Mouse (Mus musculus): ENCODE data around the gene Zfp160. TPM values are rescaled to one million over a fixed set of nuclear protein-coding genes. Genes with fewer than 3 reads are reported as not detected.
"Not testable (repeated sequence)": the region's sequence is repeated elsewhere in the genome, so short reads cannot be mapped to it uniquely, and the experiment has no call there.

The Zfp160 gene
- polyA plus RNA-seq (2015; fragmentation: Nextera tagmentation; extraction: Ambion mirVana), result 15.3 and 15.9 TPM in 2 replicates

DNA sequence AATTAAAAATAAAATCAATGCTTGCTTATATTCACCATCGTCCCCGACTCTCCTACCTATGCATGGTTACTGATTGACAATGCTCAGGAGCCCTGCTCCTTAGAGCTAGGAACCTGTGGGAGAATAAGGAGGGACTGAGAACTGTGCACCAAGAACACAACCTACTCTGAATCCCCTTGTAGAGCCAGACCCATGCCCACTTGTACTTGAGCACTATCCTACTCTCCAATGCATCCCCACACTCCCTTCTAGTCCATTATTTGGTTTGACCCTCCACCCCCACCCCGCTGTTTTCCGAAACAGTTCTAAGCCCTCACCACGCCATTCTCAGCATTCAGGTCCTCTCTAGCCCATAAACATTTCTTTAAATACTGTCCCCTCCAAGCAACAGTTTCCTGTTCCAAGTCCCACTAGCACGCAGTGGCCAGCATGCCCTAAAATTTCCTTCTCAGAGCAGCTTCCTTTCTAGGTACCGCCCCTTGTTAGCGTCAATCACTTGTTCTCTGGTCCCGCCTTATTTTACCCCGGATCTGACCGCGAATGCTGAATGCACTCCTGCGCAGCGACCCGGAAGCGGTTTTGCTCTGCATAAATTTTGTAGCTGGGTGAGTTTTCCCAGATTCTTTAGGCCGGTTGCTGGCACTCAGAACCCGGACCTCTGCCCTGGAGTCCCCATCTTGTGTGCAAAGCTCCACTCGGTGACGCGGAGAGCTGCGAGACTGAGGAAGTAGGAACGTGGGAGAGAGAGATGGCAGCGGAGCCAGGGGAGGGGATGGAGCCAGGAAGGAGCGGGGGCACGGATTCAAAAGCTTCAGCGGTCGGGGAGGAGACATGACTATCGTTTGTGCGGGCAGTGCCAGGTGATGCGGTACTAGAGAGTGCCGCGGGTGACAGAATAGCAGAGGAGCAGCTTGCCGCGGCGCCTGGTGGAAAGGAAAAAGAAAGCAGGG, at the start of gene Zfp160:
Gene Zfp160, plus strand, starts transcription at position 522 of the 950 bp plus-strand sequence.
- peak; percentile 98 for ATAC-seq (ENCODE audit: low FRiP score)
- H3K36me3 ChIP-seq, result peaks cover 15% of the 10 kb centered on the region
- peaks cover 20% of the 10 kb centered on the region for H3K4me1 ChIP-seq
- H3K27ac ChIP-seq (replicated peaks), result peak within 1 kb of the TSS; percentile 93
- peak within 1 kb of the TSS; percentile 73 for H3K4me3 ChIP-seq (replicated peaks)
- H3K9me3 ChIP-seq (replicated peaks), result no peaks in the 10 kb centered on the region
- peak within 1 kb of the TSS; percentile 81 for H3K9ac ChIP-seq (replicated peaks)
- no peaks in the 10 kb centered on the region for H3K27me3 ChIP-seq (replicated peaks)
- H3K4me2 ChIP-seq, result peak within 1 kb of the TSS; percentile 86
- WGBS, result 5% methylated on average over 36 of the region's 36 CpGs

- Histone ChIP-seq H3K9ac (replicated peaks) (no peak overlapping the region), H3K4me2 (no peak overlapping the region), H3K4me1 (no peaks in the 10 kb centered on the region), H3K27me3 (replicated peaks) (no peaks in the 10 kb centered on the region), H3K36me3 (peaks cover 98% of the 10 kb centered on the region), H3K4me3 (replicated peaks) (no peak overlapping the region), H3K9me3 (replicated peaks) (no peaks in the 10 kb centered on the region), H3K27ac (replicated peaks) (no peak overlapping the region)
- WGBS, result 98% methylated on average over 5 of the region's 5 CpGs
- ATAC-seq (ENCODE audit: low FRiP score), result no peak
Measured at GRCm38 (mm10) chr17:20960386-20960785, 48.3 kb upstream of the Zfp160 start.

- Histone ChIP-seq H3K27ac (replicated peaks) (no peak overlapping the region), H3K4me1 (no peaks in the 10 kb centered on the region), H3K4me3 (replicated peaks) (no peak overlapping the region), H3K4me2 (no peak overlapping the region), H3K27me3 (replicated peaks) (no peaks in the 10 kb centered on the region), H3K36me3 (peaks cover 91% of the 10 kb centered on the region), H3K9ac (replicated peaks) (no peak overlapping the region), H3K9me3 (replicated peaks) (no peaks in the 10 kb centered on the region)
- 90% methylated on average over 4 of the region's 4 CpGs for WGBS
- no peak for ATAC-seq (ENCODE audit: low FRiP score)
Measured at GRCm38 (mm10) chr17:20965421-20965820, 43.3 kb upstream of the Zfp160 start.

DNA sequence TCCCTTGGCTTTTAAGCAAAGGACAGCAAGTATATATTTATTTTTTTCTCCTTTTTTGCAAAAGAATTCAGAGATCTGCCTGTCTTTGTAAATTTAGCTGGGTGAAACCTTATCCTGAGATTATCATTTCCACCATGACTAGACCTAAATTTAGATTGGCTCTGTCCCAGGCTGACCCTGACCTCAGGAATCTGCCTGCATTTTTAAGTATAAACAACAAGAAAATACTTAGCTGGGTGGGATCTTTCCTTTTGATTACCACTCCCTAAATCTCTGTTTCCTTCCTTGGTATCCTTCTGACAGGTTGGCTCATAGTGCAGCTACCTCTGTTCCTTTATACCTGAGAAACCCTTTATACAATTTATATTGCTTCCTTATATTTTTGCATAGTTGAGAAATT, 42.0 kb upstream of the Zfp160 start:
- H3K4me2 ChIP-seq, result no peak overlapping the region
- no peak overlapping the region for H3K9ac ChIP-seq (replicated peaks)
- no peak overlapping the region for H3K27ac ChIP-seq (replicated peaks)
- H3K9me3 ChIP-seq (replicated peaks), result no peaks in the 10 kb centered on the region
- no peaks in the 10 kb centered on the region for H3K4me1 ChIP-seq
- no peak for ATAC-seq (ENCODE audit: low FRiP score)
- no peaks in the 10 kb centered on the region for H3K27me3 ChIP-seq (replicated peaks)
- H3K36me3 ChIP-seq, result peaks cover 78% of the 10 kb centered on the region
- H3K4me3 ChIP-seq (replicated peaks), result no peak overlapping the region

DNA sequence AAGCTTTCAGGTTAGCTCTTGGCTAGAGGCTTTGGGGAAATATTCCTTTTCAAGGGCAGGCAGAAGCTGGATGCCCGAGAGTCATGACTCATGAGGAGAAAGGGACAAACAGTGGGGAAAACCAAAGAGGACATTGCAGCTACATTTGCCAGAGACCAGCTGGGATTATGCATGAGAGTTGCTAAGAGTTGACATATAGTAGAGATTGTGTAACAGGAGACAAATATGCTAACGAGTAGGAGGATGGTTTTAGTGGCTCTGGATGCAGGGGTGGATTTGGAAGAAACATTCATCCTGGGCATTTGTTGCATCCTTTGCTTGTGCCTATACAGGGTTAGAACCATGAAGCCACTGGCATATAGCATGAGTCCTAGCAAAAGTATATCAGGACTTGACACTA, 15.0 kb upstream of the Zfp160 start:
- Histone ChIP-seq H3K4me1 (no peaks in the 10 kb centered on the region), H3K4me3 (replicated peaks) (no peak overlapping the region), H3K27ac (replicated peaks) (no peak overlapping the region), H3K27me3 (replicated peaks) (no peaks in the 10 kb centered on the region), H3K9ac (replicated peaks) (no peak overlapping the region), H3K36me3 (no peaks in the 10 kb centered on the region), H3K9me3 (replicated peaks) (no peaks in the 10 kb centered on the region), H3K4me2 (no peak overlapping the region)
- 82% methylated on average over 2 of the region's 2 CpGs for WGBS
- ATAC-seq (ENCODE audit: low FRiP score), result no peak

DNA sequence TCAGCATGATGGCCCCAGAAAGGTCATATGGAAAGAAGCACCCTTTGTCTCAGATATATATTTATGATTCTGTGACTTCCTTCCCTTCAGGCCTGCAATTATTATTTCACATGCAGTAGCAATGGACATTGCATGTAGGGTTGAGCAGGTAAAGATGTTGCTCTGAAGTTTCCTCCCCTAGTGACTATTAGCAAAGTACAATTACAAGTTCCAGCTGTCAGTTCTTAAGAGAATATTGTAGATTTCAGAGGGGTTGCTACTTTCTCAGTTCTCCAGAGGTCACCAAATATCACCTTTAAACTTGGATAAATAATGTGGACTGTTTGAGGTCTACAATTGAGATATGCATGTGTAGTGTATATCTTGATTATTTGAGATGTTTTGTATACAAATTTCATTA, 12.3 kb upstream of the Zfp160 start, which contains the start of gene Vmn1r233:
Gene Vmn1r233, minus strand, starts transcription at position 101 of the 400 bp plus-strand sequence.
- Histone ChIP-seq H3K4me1 (no peaks in the 10 kb centered on the region), H3K9ac (replicated peaks) (no peak within 1 kb of the TSS), H3K9me3 (replicated peaks) (no peaks in the 10 kb centered on the region), H3K27me3 (replicated peaks) (no peaks in the 10 kb centered on the region), H3K27ac (replicated peaks) (no peak within 1 kb of the TSS), H3K36me3 (no peaks in the 10 kb centered on the region), H3K4me2 (no peak within 1 kb of the TSS), H3K4me3 (replicated peaks) (no peak within 1 kb of the TSS)
- ATAC-seq (ENCODE audit: low FRiP score), result no peak

DNA sequence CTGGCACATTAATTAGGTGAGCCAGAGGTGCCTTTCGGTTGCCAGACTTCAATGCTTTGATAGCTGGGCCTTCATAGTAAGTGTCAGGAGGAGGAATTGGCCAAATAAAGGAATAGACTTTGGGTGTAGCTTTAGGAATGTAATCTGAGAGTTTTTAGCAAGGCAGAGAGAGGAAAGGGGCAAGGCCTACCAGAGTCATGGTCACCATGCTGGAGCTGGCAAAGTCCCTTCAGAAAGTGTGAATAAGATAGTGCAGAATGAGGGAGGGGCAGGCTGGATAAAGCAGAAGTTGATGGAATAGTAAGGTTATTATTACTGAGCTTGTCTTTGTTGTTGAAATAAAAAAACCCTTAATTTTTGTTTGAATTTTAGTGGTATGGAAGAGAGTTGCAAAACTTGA, 1.0 kb downstream of the Zfp160 start:
- Histone ChIP-seq H3K4me1 (peaks cover 20% of the 10 kb centered on the region), H3K27ac (replicated peaks) (peak overlapping the region; percentile 93), H3K36me3 (peaks cover 19% of the 10 kb centered on the region), H3K4me3 (replicated peaks) (peak overlapping the region; percentile 73), H3K9me3 (replicated peaks) (no peaks in the 10 kb centered on the region), H3K9ac (replicated peaks) (peak overlapping the region; percentile 81), H3K27me3 (replicated peaks) (no peaks in the 10 kb centered on the region), H3K4me2 (peak overlapping the region; percentile 86)
- WGBS, result 24% methylated on average over 1 of the region's 1 CpGs
- no peak for ATAC-seq (ENCODE audit: low FRiP score)

DNA sequence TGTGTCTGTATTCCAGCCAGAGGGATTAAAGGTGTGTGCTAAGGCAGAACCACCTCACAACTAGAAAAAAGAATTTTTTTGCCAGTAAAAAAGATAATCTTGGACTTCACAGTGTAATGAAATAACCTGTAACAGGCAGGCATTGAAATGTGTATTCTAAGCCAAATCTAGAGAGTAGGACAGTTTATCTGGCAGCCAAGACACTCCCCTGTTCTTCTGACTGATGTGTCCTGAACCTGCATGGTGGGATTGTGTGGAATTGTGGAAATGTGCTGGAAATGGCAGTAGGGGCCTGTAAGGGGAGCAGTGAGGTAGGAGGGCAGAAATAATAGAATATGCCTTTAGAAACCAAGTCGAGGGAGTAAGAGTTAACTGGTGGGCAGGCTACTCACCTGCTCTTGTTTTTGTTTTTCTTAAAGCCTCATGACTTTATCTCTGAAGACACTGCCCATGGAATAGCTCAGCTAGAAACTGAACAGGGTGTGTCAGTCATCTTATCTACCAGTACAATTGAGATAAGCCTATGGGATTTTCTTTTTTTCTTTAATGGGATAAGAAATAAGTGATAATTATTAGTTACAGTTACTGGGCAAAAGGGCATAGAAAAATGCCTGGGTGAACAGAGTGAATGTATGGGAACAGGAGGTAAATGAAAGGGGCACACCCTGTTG, 9.8 kb downstream of the Zfp160 start:
- no peak overlapping the region for H3K4me2 ChIP-seq
- H3K27me3 ChIP-seq (replicated peaks), result no peaks in the 10 kb centered on the region
- no peaks in the 10 kb centered on the region for H3K9me3 ChIP-seq (replicated peaks)
- H3K4me3 ChIP-seq (replicated peaks), result no peak overlapping the region
- H3K27ac ChIP-seq (replicated peaks), result no peak overlapping the region
- no peak for ATAC-seq (ENCODE audit: low FRiP score)
- WGBS, result 94% methylated on average over 1 of the region's 1 CpGs
- H3K36me3 ChIP-seq, result peaks cover 66% of the 10 kb centered on the region
- no peaks in the 10 kb centered on the region for H3K4me1 ChIP-seq
- H3K9ac ChIP-seq (replicated peaks), result no peak overlapping the region

- not testable (repeated sequence) for H3K27me3 ChIP-seq (replicated peaks); H3K27ac ChIP-seq (replicated peaks); H3K4me1 ChIP-seq; H3K4me3 ChIP-seq (replicated peaks); H3K9ac ChIP-seq (replicated peaks); ATAC-seq (ENCODE audit: low FRiP score); H3K36me3 ChIP-seq; H3K4me2 ChIP-seq; H3K9me3 ChIP-seq (replicated peaks)
- 92% methylated on average over 9 of the region's 9 CpGs for WGBS
Measured at GRCm38 (mm10) chr17:21048020-21048419, 39.3 kb downstream of the Zfp160 start.

- Histone ChIP-seq H3K4me2 (no peak overlapping the region), H3K4me1 (no peaks in the 10 kb centered on the region), H3K4me3 (replicated peaks) (no peak overlapping the region), H3K36me3 (no peaks in the 10 kb centered on the region), H3K27me3 (replicated peaks) (no peaks in the 10 kb centered on the region), H3K9me3 (replicated peaks) (no peaks in the 10 kb centered on the region), H3K27ac (replicated peaks) (no peak overlapping the region), H3K9ac (replicated peaks) (no peak overlapping the region)
- WGBS, result 86% methylated on average over 1 of the region's 1 CpGs
- ATAC-seq (ENCODE audit: low FRiP score), result no peak
Measured at GRCm38 (mm10) chr17:21050901-21051300, 42.2 kb downstream of the Zfp160 start.

DNA sequence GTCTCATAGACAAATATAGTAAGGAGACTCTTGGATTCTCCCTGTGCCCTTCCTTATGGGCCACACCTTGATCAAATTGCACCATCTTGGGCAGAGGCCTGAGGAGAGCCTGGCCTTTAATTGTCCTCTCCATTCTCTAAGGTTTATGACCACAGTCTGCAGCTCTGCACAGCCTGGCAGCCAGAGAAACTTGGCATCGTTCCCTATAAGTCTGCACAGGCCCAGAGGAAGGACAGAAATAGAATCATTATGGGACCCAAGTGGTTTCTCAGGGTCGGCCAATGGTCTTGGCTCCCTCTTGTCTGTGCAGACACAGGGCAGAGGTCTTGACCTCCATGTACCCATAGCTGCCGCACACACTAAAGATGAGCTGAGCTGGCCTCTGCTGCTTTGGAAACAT, 42.6 kb downstream of the Zfp160 start:
- not testable (repeated sequence) for H3K4me3 ChIP-seq (replicated peaks); H3K9ac ChIP-seq (replicated peaks); H3K27me3 ChIP-seq (replicated peaks); H3K27ac ChIP-seq (replicated peaks); H3K4me1 ChIP-seq; H3K4me2 ChIP-seq; H3K9me3 ChIP-seq (replicated peaks); H3K36me3 ChIP-seq; ATAC-seq (ENCODE audit: low FRiP score)
- WGBS, result no CpG with 5 or more reads among the region's 3 CpGs

DNA sequence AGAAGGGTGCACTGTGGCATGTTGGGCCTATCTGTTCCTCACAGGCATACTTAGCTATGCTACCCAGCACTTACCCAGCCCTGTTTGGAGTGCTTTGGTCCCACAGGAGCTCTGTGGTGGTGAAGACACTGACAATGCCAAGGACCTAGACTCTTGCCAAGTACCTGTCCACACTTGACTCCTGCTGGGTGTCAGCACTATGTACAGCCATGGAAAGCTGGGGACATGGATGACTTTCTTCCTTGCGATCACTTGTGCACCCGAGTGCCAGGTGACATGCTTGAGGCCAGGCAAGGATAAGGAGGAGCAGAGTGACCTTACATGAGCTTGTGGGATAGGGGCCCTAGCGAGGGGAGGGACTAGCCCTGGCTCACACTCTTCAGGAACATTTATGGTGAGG, 43.2 kb downstream of the Zfp160 start:
- not testable (repeated sequence) for H3K4me2 ChIP-seq; ATAC-seq (ENCODE audit: low FRiP score); H3K27me3 ChIP-seq (replicated peaks); H3K4me3 ChIP-seq (replicated peaks); H3K36me3 ChIP-seq; H3K4me1 ChIP-seq; H3K27ac ChIP-seq (replicated peaks); H3K9ac ChIP-seq (replicated peaks); H3K9me3 ChIP-seq (replicated peaks)
- WGBS, result 91% methylated on average over 3 of the region's 3 CpGs
